ENCODE assay signal across 25 mouse cellular contexts in genomic region chr2:133462378-133462777, GRCm38 (mm10).
"Had no signal": no experiment of that assay in that cellular context is flagged by ENCODE, and none has a peak within 500 bp of the region (broad histone marks: within the 10 kb centered on the region; RNA-seq: fewer than 3 reads in every experiment).

No protein-coding gene starts in this region.

- H3K4me1 ChIP-seq: embryonic facial prominence, embryonic 10.5 days; embryonic facial prominence, embryonic 12.5 days; embryonic facial prominence, embryonic 13.5 days; embryonic facial prominence, embryonic 15.5 days; forebrain, embryonic 12.5 days; forebrain, embryonic 13.5 days; forebrain, embryonic 15.5 days had no signal

- H3K27ac ChIP-seq: embryonic facial prominence, embryonic 10.5 days; embryonic facial prominence, embryonic 12.5 days; embryonic facial prominence, embryonic 13.5 days; embryonic facial prominence, embryonic 15.5 days; forebrain, embryonic 10.5 days; forebrain, embryonic 12.5 days; forebrain, embryonic 13.5 days; forebrain, embryonic 15.5 days; heart, adult 2 months had no signal

- H3K27me3 ChIP-seq: embryonic facial prominence, embryonic 12.5 days; embryonic facial prominence, embryonic 13.5 days; embryonic facial prominence, embryonic 15.5 days; forebrain, embryonic 12.5 days; forebrain, embryonic 13.5 days; forebrain, embryonic 15.5 days had no signal

- H3K9ac ChIP-seq: embryonic facial prominence, embryonic 12.5 days; embryonic facial prominence, embryonic 13.5 days; embryonic facial prominence, embryonic 15.5 days; forebrain, embryonic 12.5 days; forebrain, embryonic 13.5 days; forebrain, embryonic 15.5 days; forebrain, postnatal 0 days had no signal

- DNase-seq: cerebellum, adult 9-10 months; cerebellum, adult 9-11 months; cerebellum, postnatal 10 days; cerebellum, postnatal 14 days; cerebellum, postnatal 25 days; cerebellum, postnatal 36 days; embryo, embryonic 11 days; forebrain, postnatal 0 days; gastrocnemius, adult 2 months; gastrocnemius, postnatal 10 days; gastrocnemius, postnatal 14 days; gastrocnemius, postnatal 25 days; gastrocnemius, postnatal 36 days; heart, adult 11 months; heart, adult 18-20 months; heart, adult 2 months had no signal

- H3K9me3 ChIP-seq: embryonic facial prominence, embryonic 10.5 days; embryonic facial prominence, embryonic 12.5 days; embryonic facial prominence, embryonic 13.5 days; embryonic facial prominence, embryonic 15.5 days; forebrain, embryonic 10.5 days; forebrain, embryonic 12.5 days; forebrain, embryonic 13.5 days; forebrain, embryonic 15.5 days had no signal

- H3K4me3 ChIP-seq: embryonic facial prominence, embryonic 10.5 days; embryonic facial prominence, embryonic 12.5 days; embryonic facial prominence, embryonic 13.5 days; embryonic facial prominence, embryonic 15.5 days; erythroblast, embryonic 14.5 days; forebrain, embryonic 10.5 days; forebrain, embryonic 12.5 days; forebrain, embryonic 13.5 days; forebrain, embryonic 15.5 days; gastrocnemius, adult 2 months; heart, adult 2 months had no signal

- H3K36me3 ChIP-seq: embryonic facial prominence, embryonic 10.5 days; embryonic facial prominence, embryonic 12.5 days; embryonic facial prominence, embryonic 13.5 days; embryonic facial prominence, embryonic 15.5 days; forebrain, embryonic 10.5 days; forebrain, embryonic 12.5 days; forebrain, embryonic 15.5 days had no signal
